Mouse (Mus musculus) spleen, adult 2 months (tissue): Measurements from ENCODE around the gene Gm10198.

Experiments
- CTCF ChIP-seq: fragments of 200-500 bp; IDR thresholded peaks from 2 replicates; pipeline ENCODE4 v1.5.1; 2011; ENCODE audit warnings: mild to moderate bottlenecking, inconsistent platforms; ENCODE audit not compliant: insufficient read depth, insufficient read length, insufficient replicate concordance; ENCODE audit errors: extremely low read depth
- POLR2A ChIP-seq: fragments of 200-500 bp; IDR thresholded peaks from 2 replicates; pipeline ENCODE4 v1.6.1; 2011; ENCODE audit warnings: low read depth, low read length, inconsistent platforms

DNA sequence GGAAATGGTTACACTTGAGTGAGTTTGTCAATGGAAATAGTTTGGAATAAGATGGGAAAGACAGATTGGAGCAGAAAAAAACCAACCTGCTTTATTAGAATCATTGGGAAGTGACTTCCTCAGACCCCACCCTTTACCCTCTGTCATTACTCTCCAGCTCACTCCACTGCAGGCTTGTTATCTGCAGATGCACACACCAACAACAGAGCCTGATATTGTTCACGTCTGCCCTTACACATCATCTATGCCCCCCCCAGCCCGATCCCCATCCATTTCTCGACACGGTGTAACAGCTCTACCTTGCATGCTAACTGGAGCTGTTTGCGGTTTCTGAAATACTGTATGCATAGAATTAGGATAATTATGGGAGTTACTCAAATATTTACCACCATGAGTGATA is 12.2 kb downstream of the Gm10198 start:
- TF ChIP-seq POLR2A (no peak), CTCF (no peak)
